Mouse (Mus musculus) midbrain, embryonic 13.5 days (tissue): ENCODE data around the gene Ppm1k. TPM values are rescaled to one million over a fixed set of nuclear protein-coding genes. Genes with fewer than 3 reads are reported as not detected.
"Not testable (repeated sequence)": the region's sequence is repeated elsewhere in the genome, so short reads cannot be mapped to it uniquely, and the experiment has no call there.

Experiments used
- ATAC-seq: fragments of 200-750 bp; cut with Nextera tagmentation; 2 replicates; pipeline ENCODE4 v1.8.0; 2017; ENCODE audit warnings: mild to moderate bottlenecking, moderate TSS enrichment, moderate library complexity
- H3K27ac ChIP-seq: fragments of 300-500 bp; sonication (generic); 2 replicates; pipeline ENCODE4 v1.5.1; 2015; ENCODE audit warnings: inconsistent platforms, mild to moderate bottlenecking, moderate library complexity
- H3K27me3 ChIP-seq: fragments of 300-500 bp; sonication (generic); 2 replicates; pipeline ENCODE4 v1.6.1; 2015; ENCODE audit warnings: mild to moderate bottlenecking, inconsistent platforms
- H3K36me3 ChIP-seq: fragments of 300-500 bp; sonication (generic); 2 replicates; pipeline ENCODE4 v1.6.1; 2015; ENCODE audit warnings: mild to moderate bottlenecking, inconsistent platforms
- H3K4me1 ChIP-seq: fragments of 300-500 bp; sonication (generic); replicated peaks from 2 replicates; pipeline ENCODE4 v1.6.1; 2015; ENCODE audit warnings: inconsistent platforms
- H3K4me2 ChIP-seq: fragments of 300-500 bp; sonication (generic); replicated peaks from 2 replicates; pipeline ENCODE4 v1.6.1; 2015; ENCODE audit warnings: moderate library complexity, mild to moderate bottlenecking, inconsistent platforms
- H3K4me3 ChIP-seq: fragments of 300-500 bp; sonication (generic); replicated peaks from 2 replicates; pipeline ENCODE4 v1.5.1; 2015; ENCODE audit warnings: mild to moderate bottlenecking, inconsistent platforms
- H3K9ac ChIP-seq: fragments of 300-500 bp; sonication (generic); replicated peaks from 2 replicates; pipeline ENCODE4 v1.6.1; 2015; ENCODE audit warnings: mild to moderate bottlenecking, inconsistent platforms
- H3K9me3 ChIP-seq: fragments of 300-500 bp; sonication (generic); 2 replicates; pipeline ENCODE4 v1.6.1; 2016; ENCODE audit warnings: mild to moderate bottlenecking, inconsistent platforms
- WGBS: fragments of 180-500 bp; shearing (Covaris S2); methylation state at CpG from one replicate; pipeline ENCODE4 v1.1.7; 2015; 5-methylcytosine and 5-hydroxymethylcytosine counted together
- polyA plus RNA-seq: library from polyadenylated mRNA; unstranded; fragments of >200 nt; fragmentation: Nextera tagmentation; extraction: Ambion mirVana; gene quantifications from 2 replicates; pipeline ENCODE4 v1.2.1, GENCODE M21; 2015

Gene Ppm1k
- polyA plus RNA-seq, 1 experiment from 2014 or later, result 7.5 TPM

- WGBS, result 82% methylated on average over 2 of the region's 2 CpGs
- ATAC-seq, result no peak
These were observed 8.3 kb downstream of the Ppm1k start for GRCm38 (mm10) chr6:57526933-57527332.

GRCm38 (mm10) chr6:57524742-57525141, 10.5 kb downstream of the Ppm1k start:
- no peak overlapping the region for H3K4me2 ChIP-seq
- no peaks in the 10 kb centered on the region for H3K27me3 ChIP-seq
- ATAC-seq, result no peak
- WGBS, result 95% methylated on average over 10 of the region's 10 CpGs
- H3K9me3 ChIP-seq, result no peaks in the 10 kb centered on the region
- no peak overlapping the region for H3K27ac ChIP-seq
- H3K9ac ChIP-seq, result no peak overlapping the region
- H3K36me3 ChIP-seq, result peaks cover 16% of the 10 kb centered on the region
- H3K4me1 ChIP-seq, result no peaks in the 10 kb centered on the region
- no peak overlapping the region for H3K4me3 ChIP-seq

More at GRCm38 (mm10) chr6:57526933-57527332, 8.3 kb downstream of the Ppm1k start:
- H3K9me3 ChIP-seq, result no peaks in the 10 kb centered on the region
- H3K27ac ChIP-seq, result no peak overlapping the region
- H3K9ac ChIP-seq, result no peak overlapping the region
- H3K4me2 ChIP-seq, result no peak overlapping the region
- H3K27me3 ChIP-seq, result no peaks in the 10 kb centered on the region
- peaks cover 16% of the 10 kb centered on the region for H3K36me3 ChIP-seq
- no peak overlapping the region for H3K4me3 ChIP-seq
- no peaks in the 10 kb centered on the region; the same call in 1 of the 2 replicates for H3K4me1 ChIP-seq

- 86% methylated on average over 10 of the region's 10 CpGs for WGBS
- peaks cover 16% of the 10 kb centered on the region for H3K36me3 ChIP-seq
- no peak overlapping the region for H3K27ac ChIP-seq
- H3K4me2 ChIP-seq, result no peak overlapping the region
- H3K9me3 ChIP-seq, result no peaks in the 10 kb centered on the region
- no peaks in the 10 kb centered on the region for H3K27me3 ChIP-seq
- no peak overlapping the region for H3K4me3 ChIP-seq
- H3K9ac ChIP-seq, result no peak overlapping the region
- ATAC-seq, result no peak
- no peaks in the 10 kb centered on the region for H3K4me1 ChIP-seq
These were observed 14.3 kb downstream of the Ppm1k start for GRCm38 (mm10) chr6:57520749-57521652.

DNA sequence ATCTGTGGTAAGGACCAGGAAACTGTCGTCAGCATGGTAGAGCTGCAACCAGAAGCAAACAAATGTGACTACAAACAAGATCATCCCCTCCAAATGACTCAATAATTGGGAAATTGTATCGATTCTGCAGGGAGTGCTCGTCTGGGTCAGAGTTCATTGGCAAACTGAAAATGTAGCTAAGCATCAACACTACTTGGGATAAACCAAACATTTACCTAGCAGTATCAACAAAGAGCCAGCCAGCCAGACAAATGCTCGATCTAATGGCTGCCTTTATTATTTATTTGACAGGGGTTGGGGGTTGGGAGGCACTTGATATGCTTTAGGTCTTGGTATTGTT, 21.3 kb downstream of the Ppm1k start:
- H3K36me3 ChIP-seq, result peaks cover 30% of the 10 kb centered on the region
- H3K27ac ChIP-seq, result no peak overlapping the region
- no peaks in the 10 kb centered on the region for H3K27me3 ChIP-seq
- H3K4me1 ChIP-seq, result no peaks in the 10 kb centered on the region
- no peak overlapping the region for H3K4me3 ChIP-seq
- no peak overlapping the region for H3K9ac ChIP-seq
- 69% methylated on average over 4 of the region's 4 CpGs for WGBS
- H3K9me3 ChIP-seq, result no peaks in the 10 kb centered on the region
- no peak overlapping the region for H3K4me2 ChIP-seq
- no peak for ATAC-seq

DNA sequence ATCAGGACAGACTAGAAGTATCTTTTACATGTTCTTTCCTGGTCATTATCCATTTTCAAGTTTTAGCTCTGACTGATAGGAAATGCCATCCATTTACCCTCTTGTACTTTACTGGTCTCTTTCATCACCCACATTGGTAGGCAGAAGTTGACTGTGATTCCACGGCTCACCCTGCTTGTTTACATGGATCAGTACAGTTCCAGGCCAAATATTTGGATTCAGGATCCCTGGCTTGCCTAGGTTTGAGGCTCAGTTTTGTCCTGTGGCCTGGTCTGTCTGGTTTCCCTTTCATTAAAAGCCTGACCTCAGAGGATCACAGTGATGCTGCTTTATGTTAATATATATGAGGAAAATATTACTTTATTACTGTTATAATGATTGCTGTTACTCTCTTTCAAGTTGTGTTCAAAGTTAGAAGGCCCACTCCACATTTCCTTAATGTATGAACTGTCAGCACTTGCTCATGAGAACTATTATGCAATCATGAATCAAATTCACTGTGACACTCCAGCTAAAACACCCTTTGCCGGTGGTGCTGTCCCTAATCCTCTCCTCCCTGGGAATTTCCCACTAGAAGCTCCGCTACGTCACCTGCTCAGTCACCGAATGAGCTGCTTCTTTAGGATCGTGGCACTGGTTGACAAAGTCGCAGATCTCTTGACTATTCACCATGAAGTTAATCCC, 21.8 kb downstream of the Ppm1k start:
- 70% methylated on average over 7 of the region's 7 CpGs for WGBS
- no peak for ATAC-seq

DNA sequence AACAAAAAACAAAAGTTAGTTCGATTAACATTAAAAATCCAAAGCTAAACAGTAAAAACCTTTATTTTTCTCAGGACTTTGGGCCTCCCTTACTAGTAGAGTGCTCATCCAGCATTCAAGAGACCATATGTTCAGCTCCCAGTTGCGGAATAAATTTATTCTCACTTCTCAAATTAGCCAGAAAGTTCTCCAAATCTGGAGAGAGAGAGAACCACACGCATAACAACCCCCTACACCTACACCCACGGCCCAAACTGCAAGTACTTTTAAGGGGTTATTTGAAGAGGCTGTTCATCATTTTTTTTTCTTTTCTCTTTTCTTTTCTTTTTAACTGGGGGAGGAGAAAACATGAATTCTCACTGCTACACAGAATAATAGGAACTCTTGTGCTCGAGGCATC, 23.4 kb downstream of the Ppm1k start:
- 87% methylated on average over 5 of the region's 5 CpGs for WGBS
- H3K27ac ChIP-seq, result no peak overlapping the region
- no peak overlapping the region for H3K4me3 ChIP-seq
- ATAC-seq, result no peak
- H3K9me3 ChIP-seq, result no peaks in the 10 kb centered on the region
- peaks cover 30% of the 10 kb centered on the region for H3K36me3 ChIP-seq
- no peaks in the 10 kb centered on the region for H3K4me1 ChIP-seq
- no peak overlapping the region for H3K9ac ChIP-seq
- no peaks in the 10 kb centered on the region for H3K27me3 ChIP-seq
- no peak overlapping the region for H3K4me2 ChIP-seq

More for the DNA sequence above, 21.8 kb downstream of the Ppm1k start:
- Histone ChIP-seq H3K36me3 (peaks cover 30% of the 10 kb centered on the region), H3K27me3 (no peaks in the 10 kb centered on the region), H3K4me2 (no peak overlapping the region), H3K4me1 (no peaks in the 10 kb centered on the region), H3K4me3 (no peak overlapping the region), H3K27ac (no peak overlapping the region), H3K9me3 (no peaks in the 10 kb centered on the region), H3K9ac (no peak overlapping the region)

DNA sequence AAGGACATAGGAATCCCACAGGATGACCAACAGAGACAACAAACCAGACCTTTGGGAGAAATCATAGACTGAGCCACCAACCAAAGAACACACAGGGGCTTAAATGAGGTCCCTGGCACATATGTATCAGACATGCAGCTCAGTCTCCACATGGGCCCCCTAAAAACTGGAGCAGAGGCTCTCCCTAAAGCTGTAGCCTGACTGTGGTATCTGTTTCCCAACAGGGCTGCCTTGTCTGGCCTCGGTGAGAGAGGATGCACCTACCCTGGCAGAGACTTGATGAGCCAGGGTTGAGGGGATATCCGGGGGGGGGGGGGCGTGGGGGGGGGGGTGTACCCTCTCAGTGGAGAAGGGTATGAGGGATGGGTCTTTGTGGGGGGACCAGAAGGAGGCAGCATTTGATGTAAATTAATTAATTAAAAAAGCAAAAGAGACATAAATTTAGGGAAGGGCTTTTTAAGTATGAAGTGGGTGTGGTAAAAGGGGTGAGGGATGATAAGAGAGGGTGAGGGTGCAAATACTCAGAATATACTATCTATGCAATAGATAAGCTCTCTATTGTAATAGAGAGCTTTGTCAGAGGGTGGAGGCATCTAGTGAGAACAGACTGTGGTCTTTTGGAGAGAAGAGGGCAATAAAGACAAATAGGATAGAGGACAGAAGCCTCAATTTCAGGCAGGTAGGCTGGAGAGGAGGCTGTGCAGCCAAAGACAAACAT, 31.4 kb downstream of the Ppm1k start:
- no peak overlapping the region for H3K4me2 ChIP-seq
- H3K4me3 ChIP-seq, result no peak overlapping the region
- no peak overlapping the region for H3K9ac ChIP-seq
- WGBS, result 51% methylated on average over 3 of the region's 3 CpGs
- H3K9me3 ChIP-seq, result no peaks in the 10 kb centered on the region
- H3K27ac ChIP-seq, result no peak overlapping the region
- no peaks in the 10 kb centered on the region for H3K36me3 ChIP-seq
- no peaks in the 10 kb centered on the region for H3K27me3 ChIP-seq
- H3K4me1 ChIP-seq, result no peaks in the 10 kb centered on the region
- ATAC-seq, result no peak

DNA sequence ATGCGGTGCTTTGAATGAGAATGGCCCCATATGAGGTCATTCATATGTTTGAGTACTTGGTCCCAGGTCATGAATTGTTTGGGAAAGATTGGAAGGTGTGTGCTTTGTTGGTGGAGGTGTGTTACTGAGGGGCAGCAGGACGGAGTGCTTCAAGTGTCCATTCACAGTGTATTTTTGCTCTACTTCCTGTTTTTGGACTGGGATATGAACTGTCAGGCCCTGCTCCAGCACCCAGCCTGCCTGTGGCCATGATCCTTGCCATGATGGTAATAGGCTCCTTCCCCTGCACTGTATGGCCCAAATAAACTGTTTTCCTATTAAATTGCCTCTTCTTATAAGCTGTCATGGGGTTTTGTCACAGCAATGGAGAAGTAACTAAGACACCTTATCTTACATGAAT, 36.1 kb downstream of the Ppm1k start:
- 81% methylated on average over 2 of the region's 2 CpGs for WGBS
- H3K36me3 ChIP-seq, result no peaks in the 10 kb centered on the region
- H3K27ac ChIP-seq, result no peak overlapping the region
- no peaks in the 10 kb centered on the region for H3K27me3 ChIP-seq
- ATAC-seq, result no peak
- no peak overlapping the region for H3K4me2 ChIP-seq
- H3K9me3 ChIP-seq, result no peaks in the 10 kb centered on the region
- H3K4me3 ChIP-seq, result no peak overlapping the region
- H3K9ac ChIP-seq, result no peak overlapping the region
- no peaks in the 10 kb centered on the region for H3K4me1 ChIP-seq

DNA sequence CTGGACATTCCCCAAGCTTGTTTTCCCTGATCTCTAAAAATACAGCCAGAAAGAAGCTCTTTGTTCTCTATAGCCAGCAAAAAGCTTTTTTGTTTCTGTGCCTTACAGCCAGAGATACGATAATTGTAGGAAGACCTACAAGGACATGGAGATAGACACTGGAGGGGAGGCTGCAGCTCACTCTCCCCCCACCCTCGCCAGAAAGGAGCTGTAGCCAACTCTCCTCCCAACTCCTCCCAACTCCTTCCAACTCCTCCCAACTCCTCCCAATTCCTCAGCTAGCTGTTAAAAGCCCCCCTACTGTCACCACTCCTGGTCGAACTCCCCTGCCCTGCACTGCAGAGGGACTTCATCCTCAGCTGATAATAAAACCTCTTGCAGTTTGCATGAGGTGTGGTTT, 67.1 kb downstream of the Ppm1k start:
- H3K4me3 ChIP-seq, H3K27me3 ChIP-seq, H3K9ac ChIP-seq, H3K36me3 ChIP-seq, H3K4me2 ChIP-seq, H3K27ac ChIP-seq, ATAC-seq, H3K4me1 ChIP-seq, H3K9me3 ChIP-seq: not testable (repeated sequence)
- 32% methylated on average over 3 of the region's 3 CpGs for WGBS

Other genes with a start within 250 kb of the Ppm1k start
- not detected in 2 replicates for gene Vmn1r16, start 206.0 kb downstream of the Ppm1k start, polyA plus RNA-seq
- not detected in 2 replicates for gene Vmn1r17, start 171.7 kb downstream of the Ppm1k start, polyA plus RNA-seq
- not detected in 2 replicates for gene Vmn1r18, start 139.7 kb downstream of the Ppm1k start, polyA plus RNA-seq
- gene Vmn1r19, start 131.7 kb downstream of the Ppm1k start, polyA plus RNA-seq, result not detected in 2 replicates
- gene Vmn1r20, start 106.5 kb downstream of the Ppm1k start, polyA plus RNA-seq, result 0.04 TPM in 1 of 2 replicates, not detected in the other
- 0.82 and 1.3 TPM in 2 replicates for gene Herc6, start 45.5 kb upstream of the Ppm1k start, polyA plus RNA-seq
- 14.5 and 14.9 TPM in 2 replicates for gene Pyurf, start 156.6 kb upstream of the Ppm1k start, polyA plus RNA-seq
- 80.1 and 89.0 TPM in 2 replicates for gene Lancl2, start 167.1 kb upstream of the Ppm1k start, polyA plus RNA-seq